Mouse (Mus musculus) adrenal gland, postnatal 10 days (tissue): ENCODE data around the gene Ogdh. TPM values are rescaled to one million over a fixed set of nuclear protein-coding genes. Genes with fewer than 3 reads are reported as not detected.
"Not testable (repeated sequence)": the region's sequence is repeated elsewhere in the genome, so short reads cannot be mapped to it uniquely, and the experiment has no call there.

Source experiments
- DNase-seq: peaks from one replicate; pipeline ENCODE4 v3.0.0; 2021; ENCODE audit warnings: mixed read lengths
- long read RNA-seq, 2 experiments: library from polyadenylated mRNA; stranded (forward); transcript quantifications; one replicate each; pipeline ENCODE4 v2.0.0; 2021
- total RNA-seq, 2 experiments: library from RNA; stranded (reverse); gene quantifications; 2 replicates each; pipeline ENCODE4 v1.2.3; 2021

The Ogdh gene
- 100 to 1,000 TPM; 854 to 941 TPM for total RNA-seq
- long read RNA-seq, experiment 1, full-length matches to known transcripts, result 47 of 231 reads
- long read RNA-seq, experiment 1, partial matches to known transcripts, result 173 of 231 reads
- long read RNA-seq, experiment 1, other reads (novel, unspliced or antisense), result 11 of 231 reads
- long read RNA-seq, experiment 2, full-length matches to known transcripts, result 170 of 342 reads
- long read RNA-seq, experiment 2, partial matches to known transcripts, result 145 of 342 reads
- long read RNA-seq, experiment 2, other reads (novel, unspliced or antisense), result 27 of 342 reads

GRCm38 (mm10) chr11:6291401-6292115, at the start of gene Ogdh:
Gene Ogdh, plus strand, starts transcription at chr11:6291633.
- DNase-seq, result peak; percentile 99

GRCm38 (mm10) chr11:6244707-6245106, 46.7 kb upstream of the Ogdh start:
- DNase-seq, result no peak

- DNase-seq, result no peak
These were observed 39.2 kb upstream of the Ogdh start for GRCm38 (mm10) chr11:6252248-6252647.

- no peak for DNase-seq
These were observed 38.6 kb upstream of the Ogdh start for GRCm38 (mm10) chr11:6252824-6253223.

GRCm38 (mm10) chr11:6254602-6255001, 36.8 kb upstream of the Ogdh start:
- DNase-seq, result not testable (repeated sequence)

GRCm38 (mm10) chr11:6256490-6257072, 34.9 kb upstream of the Ogdh start:
- peak; percentile 49 for DNase-seq

GRCm38 (mm10) chr11:6259413-6259812, 32.0 kb upstream of the Ogdh start:
- no peak for DNase-seq

- DNase-seq, result peak; percentile 81
These were observed 29.9 kb upstream of the Ogdh start for GRCm38 (mm10) chr11:6261434-6262082.

GRCm38 (mm10) chr11:6266621-6267020, 24.8 kb upstream of the Ogdh start:
- DNase-seq, result no peak

GRCm38 (mm10) chr11:6267320-6268254, 23.8 kb upstream of the Ogdh start, which contains the start of gene Ddx56:
Gene Ddx56, minus strand, starts transcription at chr11:6267772.
- peak; percentile 91 for DNase-seq

GRCm38 (mm10) chr11:6273607-6274006, 17.8 kb upstream of the Ogdh start:
- DNase-seq, result no peak

- peak; percentile 99 for DNase-seq
These were observed 16.9 kb upstream of the Ogdh start, which contains the start of gene Tmed4 for GRCm38 (mm10) chr11:6274387-6275093. Gene Tmed4, minus strand, starts transcription at chr11:6274870.

- no peak for DNase-seq
These were observed 16.3 kb upstream of the Ogdh start for GRCm38 (mm10) chr11:6275094-6275484.

GRCm38 (mm10) chr11:6276466-6276865, 15.0 kb upstream of the Ogdh start:
- no peak for DNase-seq

- DNase-seq, result no peak
These were observed 8.5 kb upstream of the Ogdh start for GRCm38 (mm10) chr11:6282940-6283339.

GRCm38 (mm10) chr11:6290138-6290537, 1.3 kb upstream of the Ogdh start:
- DNase-seq, result no peak

GRCm38 (mm10) chr11:6290883-6291282, 550 bp upstream of the Ogdh start:
- no peak for DNase-seq

- DNase-seq, result peak; percentile 69
These were observed 919 bp downstream of the Ogdh start for GRCm38 (mm10) chr11:6292116-6292987.

- no peak for DNase-seq
These were observed 1.5 kb downstream of the Ogdh start for GRCm38 (mm10) chr11:6292988-6293349.

GRCm38 (mm10) chr11:6293601-6294000, 2.2 kb downstream of the Ogdh start:
- no peak for DNase-seq
